Mouse (Mus musculus) testis, adult 2 months (tissue): Measurements from ENCODE around the gene 5530401A14Rik. TPM values are rescaled to one million over a fixed set of nuclear protein-coding genes. Genes with fewer than 3 reads are reported as not detected.

ENCODE experiments used
- H3K27ac ChIP-seq: fragments of 200-500 bp; 2 replicates; pipeline ENCODE4 v1.5.1; 2012; ENCODE audit warnings: low read depth, low read length; ENCODE audit not compliant: control insufficient read depth, insufficient read depth
- H3K27me3 ChIP-seq: fragments of 200-500 bp; 2 replicates; pipeline ENCODE4 v1.6.1; 2012; ENCODE audit warnings: mild to moderate bottlenecking, low read length, moderate library complexity; ENCODE audit not compliant: control insufficient read depth, insufficient read depth
- H3K36me3 ChIP-seq: fragments of 200-500 bp; 2 replicates; pipeline ENCODE4 v1.6.1; 2012; ENCODE audit warnings: mild to moderate bottlenecking, low read length; ENCODE audit not compliant: control insufficient read depth, insufficient read depth
- H3K4me1 ChIP-seq: fragments of 200-500 bp; 2 replicates; pipeline ENCODE4 v1.6.1; 2012; ENCODE audit warnings: low read length; ENCODE audit not compliant: control insufficient read depth, insufficient read depth
- H3K4me3 ChIP-seq: fragments of 200-500 bp; 2 replicates; pipeline ENCODE4 v1.5.1; 2012; ENCODE audit warnings: low read depth, mild to moderate bottlenecking, low read length, moderate library complexity, mixed read lengths; ENCODE audit not compliant: control insufficient read depth
- CTCF ChIP-seq: fragments of 200-500 bp; IDR thresholded peaks from 2 replicates; pipeline ENCODE4 v1.5.1; 2012; ENCODE audit warnings: low read depth, mild to moderate bottlenecking, inconsistent platforms, low read length, moderate library complexity; ENCODE audit not compliant: control insufficient read depth, insufficient read depth, insufficient replicate concordance
- POLR2A ChIP-seq: fragments of 200-500 bp; IDR thresholded peaks from 2 replicates; pipeline ENCODE4 v1.6.1; 2012; ENCODE audit warnings: low read depth, mild to moderate bottlenecking, inconsistent platforms, low read length, moderate library complexity; ENCODE audit not compliant: control insufficient read depth
- polyA plus RNA-seq: library from polyadenylated mRNA; depleted of rRNA; stranded (reverse); fragments of >200 nt; gene quantifications from 2 replicates; pipeline ENCODE4 v1.2.3, GENCODE M21; 2012

5530401A14Rik gene
- polyA plus RNA-seq, 1 experiment = not detected

GRCm38 (mm10) chr11:81847773-81848490 lies 12.5 kb upstream of the 5530401A14Rik start:
- H3K27ac ChIP-seq = no peak overlapping the region

GRCm38 (mm10) chr11:81865661-81866382 lies 5.3 kb downstream of the 5530401A14Rik start:
- Histone ChIP-seq H3K27ac (no peak overlapping the region), H3K4me1 (no peaks in the 10 kb centered on the region), H3K36me3 (no peaks in the 10 kb centered on the region), H3K4me3 (no peak overlapping the region), H3K27me3 (no peaks in the 10 kb centered on the region)
- TF ChIP-seq POLR2A = no peak
- TF ChIP-seq CTCF = no peak

More at GRCm38 (mm10) chr11:81847773-81848490, 12.5 kb upstream of the 5530401A14Rik start:
- H3K27me3 ChIP-seq = no peaks in the 10 kb centered on the region
- H3K4me3 ChIP-seq = no peak overlapping the region
- H3K36me3 ChIP-seq = no peaks in the 10 kb centered on the region
- no peaks in the 10 kb centered on the region for H3K4me1 ChIP-seq
- TF ChIP-seq CTCF (no peak), POLR2A (no peak)

- H3K27ac ChIP-seq = no peak overlapping the region
These were observed 11.2 kb downstream of the 5530401A14Rik start for GRCm38 (mm10) chr11:81871506-81872213.

GRCm38 (mm10) chr11:81896511-81896910 lies 36.0 kb downstream of the 5530401A14Rik start:
- no peak overlapping the region for H3K27ac ChIP-seq
- H3K27me3 ChIP-seq = no peaks in the 10 kb centered on the region
- H3K4me3 ChIP-seq = no peak overlapping the region
- no peaks in the 10 kb centered on the region for H3K36me3 ChIP-seq
- TF ChIP-seq POLR2A = no peak
- no peaks in the 10 kb centered on the region for H3K4me1 ChIP-seq

More at GRCm38 (mm10) chr11:81871506-81872213, 11.2 kb downstream of the 5530401A14Rik start:
- Histone ChIP-seq H3K36me3 (no peaks in the 10 kb centered on the region), H3K4me1 (no peaks in the 10 kb centered on the region), H3K27me3 (no peaks in the 10 kb centered on the region), H3K4me3 (no peak overlapping the region)
- TF ChIP-seq CTCF = no peak
- no peak for TF ChIP-seq POLR2A

GRCm38 (mm10) chr11:81897547-81898354 lies 37.3 kb downstream of the 5530401A14Rik start:
- Histone ChIP-seq H3K4me3 (no peak overlapping the region), H3K36me3 (no peaks in the 10 kb centered on the region), H3K27me3 (no peaks in the 10 kb centered on the region), H3K4me1 (no peaks in the 10 kb centered on the region), H3K27ac (no peak overlapping the region)
- no peak for TF ChIP-seq POLR2A

GRCm38 (mm10) chr11:81902318-81902717 lies 41.8 kb downstream of the 5530401A14Rik start:
- Histone ChIP-seq H3K27ac (no peak overlapping the region), H3K4me1 (no peaks in the 10 kb centered on the region), H3K4me3 (no peak overlapping the region), H3K27me3 (no peaks in the 10 kb centered on the region), H3K36me3 (no peaks in the 10 kb centered on the region)
- TF ChIP-seq POLR2A (no peak), CTCF (no peak)
